Comparison of ENCODE assay signal across 7 mouse cellular contexts in genomic region chr4:137862516-137863240, GRCm38 (mm10). TPM values are rescaled to one million over a fixed set of nuclear protein-coding genes. Genes with fewer than 3 reads are reported as not detected.
DNase-seq lines count a peak whose midpoint lies in the region; ATAC-seq lines count a peak whose summit lies in the region.

No protein-coding gene starts in this region.

- DNase-seq in lung, postnatal 14 days, result no peak
- peak; percentile 70 for DNase-seq in cerebellum, adult 9-11 months
- DNase-seq in layer of hippocampus, adult 8-10 months (ENCODE audit: low spot score in 2 of 2), result no peak
- no peak for DNase-seq in right cerebral cortex, postnatal 14 days

- H3K27ac ChIP-seq in lung, embryonic 16.5 days (ENCODE audit: low read length), result no peak overlapping the region
- peak overlapping the region; percentile 45; the same call in 1 of the 2 replicates for H3K27ac ChIP-seq in hindbrain, embryonic 12.5 days
- no peak overlapping the region for H3K27ac ChIP-seq in midbrain, embryonic 12.5 days (replicated peaks)

- 8% methylated on average over 21 of the region's 21 CpGs for WGBS in lung, embryonic 16.5 days
- 15% methylated on average over 21 of the region's 21 CpGs for WGBS in hindbrain, embryonic 12.5 days
- WGBS in midbrain, embryonic 12.5 days, result 20% methylated on average over 21 of the region's 21 CpGs

- H3K27me3 ChIP-seq in lung, embryonic 16.5 days (ENCODE audit: control insufficient read depth, insufficient read depth, low read depth, low read length), result no peaks in the 10 kb centered on the region; the same call in 1 of the 2 replicates
- H3K27me3 ChIP-seq in hindbrain, embryonic 12.5 days, result no peaks in the 10 kb centered on the region
- H3K27me3 ChIP-seq in midbrain, embryonic 12.5 days, result peaks cover 4% of the 10 kb centered on the region; the same call in 1 of the 2 replicates

- H3K4me1 ChIP-seq in lung, embryonic 16.5 days (replicated peaks; ENCODE audit: control insufficient read depth, insufficient read depth, low read length), result peaks cover 30% of the 10 kb centered on the region
- peaks cover 59% of the 10 kb centered on the region for H3K4me1 ChIP-seq in hindbrain, embryonic 12.5 days
- H3K4me1 ChIP-seq in midbrain, embryonic 12.5 days, result peaks cover 59% of the 10 kb centered on the region

- H3K9ac ChIP-seq in lung, embryonic 16.5 days (ENCODE audit: low read length), result peak overlapping the region; percentile 87
- peak overlapping the region; percentile 81 for H3K9ac ChIP-seq in hindbrain, embryonic 12.5 days
- H3K9ac ChIP-seq in midbrain, embryonic 12.5 days (replicated peaks), result peak overlapping the region; percentile 73

- H3K4me3 ChIP-seq in lung, embryonic 16.5 days (ENCODE audit: low read length), result peak overlapping the region; percentile 69
- peak overlapping the region; percentile 78 for H3K4me3 ChIP-seq in hindbrain, embryonic 12.5 days
- H3K4me3 ChIP-seq in midbrain, embryonic 12.5 days, result peak overlapping the region; percentile 58

- peak overlapping the region; percentile 88 for H3K4me2 ChIP-seq in lung, embryonic 16.5 days (ENCODE audit: low read depth, low read length)
- peak overlapping the region; percentile 86 for H3K4me2 ChIP-seq in hindbrain, embryonic 12.5 days (replicated peaks)
- H3K4me2 ChIP-seq in midbrain, embryonic 12.5 days (replicated peaks), result peak overlapping the region; percentile 82

- no peaks in the 10 kb centered on the region for H3K36me3 ChIP-seq in lung, embryonic 16.5 days (ENCODE audit: control insufficient read depth, insufficient read depth, low read length)
- H3K36me3 ChIP-seq in hindbrain, embryonic 12.5 days, result no peaks in the 10 kb centered on the region
- H3K36me3 ChIP-seq in midbrain, embryonic 12.5 days, result no peaks in the 10 kb centered on the region

- ATAC-seq in lung, embryonic 16.5 days (ENCODE audit: low read depth), result no peak
- peak; percentile 10; the same call in 1 of the 2 replicates for ATAC-seq in hindbrain, embryonic 12.5 days (ENCODE audit: low FRiP score)
- no peak for ATAC-seq in midbrain, embryonic 12.5 days (ENCODE audit: low FRiP score, low read depth)

- no peaks in the 10 kb centered on the region for H3K9me3 ChIP-seq in lung, embryonic 16.5 days (ENCODE audit: control insufficient read depth, low read length)
- no peaks in the 10 kb centered on the region for H3K9me3 ChIP-seq in hindbrain, embryonic 12.5 days (replicated peaks)
- no peaks in the 10 kb centered on the region for H3K9me3 ChIP-seq in midbrain, embryonic 12.5 days

RNA-seq across cellular contexts. Expression of gene Ece1, which starts 0.6 kb away (rescaled TPM):
- polyA plus RNA-seq in lung, embryonic 16.5 days (2015; fragmentation: Nextera tagmentation; extraction: Ambion mirVana), result 48.1 and 53.8 TPM in 2 replicates
- polyA plus RNA-seq in hindbrain, embryonic 12.5 days (2016; fragmentation: Nextera tagmentation; extraction: Ambion mirVana), result 20.1 and 38.1 TPM in 2 replicates
- polyA plus RNA-seq in midbrain, embryonic 12.5 days (2016; fragmentation: Nextera tagmentation; extraction: Ambion mirVana), result 17.8 and 21.0 TPM in 2 replicates
- 10 to 100 TPM; 47.2 to 63.1 (median 53.9) TPM for total RNA-seq in layer of hippocampus, adult 8-10 months (2022)
